Mouse (Mus musculus): ENCODE data around the gene Slc5a4b. TPM values are rescaled to one million over a fixed set of nuclear protein-coding genes. Genes with fewer than 3 reads are reported as not detected.

Slc5a4b gene
- total RNA-seq, 2 experiments from 2014 or later = not detected

Small RNA genes within 50 kb of the gene (microRNA-seq; reads per million reads assigned to microRNA genes)
- 0 reads per million in 2 experiments for gene Mir6409

Other genes starting within 250 kb of the Slc5a4b start
- 1 to 10 TPM; 4.8 to 5.4 TPM for gene Derl3, start 217.5 kb downstream of the Slc5a4b start, total RNA-seq (2021)
- gene Smarcb1, start 189.3 kb downstream of the Slc5a4b start, total RNA-seq (2021) = 10 to 100 TPM; 80.3 to 85.0 TPM
- 100 to 1,000 TPM; 376 to 396 TPM for gene Chchd10, start 177.8 kb downstream of the Slc5a4b start, total RNA-seq (2021)
- 1 to 10 TPM; 1.8 to 2.1 TPM for gene Mmp11, start 174.5 kb downstream of the Slc5a4b start, total RNA-seq (2021)
- gene Gm867, start 170.3 kb downstream of the Slc5a4b start, total RNA-seq (2021) = under 1 TPM; 0.28 to 0.89 TPM
- not detected for gene Vpreb3, start 167.9 kb downstream of the Slc5a4b start, total RNA-seq (2021)
- under 1 TPM in 1 of 2 experiments, not detected in 1; 0.25 TPM for gene Gm5134, start 156.4 kb downstream of the Slc5a4b start, total RNA-seq (2021)
- gene Zfp280b, start 78.3 kb downstream of the Slc5a4b start, total RNA-seq (2021) = 10 to 100 TPM; 17.0 to 18.9 TPM
- gene Slc5a4a, start 36.5 kb upstream of the Slc5a4b start, total RNA-seq (2021) = not detected
- gene Prmt2, start 126.9 kb upstream of the Slc5a4b start, total RNA-seq (2021) = 10 to 100 TPM; 77.8 to 83.7 TPM
- 100 to 1,000 TPM; 156 to 157 TPM for gene S100b, start 142.9 kb upstream of the Slc5a4b start, total RNA-seq (2021)
- 10 to 100 TPM; 56.9 to 59.6 TPM for gene Dip2a, start 234.3 kb upstream of the Slc5a4b start, total RNA-seq (2021)

Measured in layer of hippocampus, adult 18-20 months (tissue).